Mouse (Mus musculus): ENCODE data around the gene Vps25. TPM values are rescaled to one million over a fixed set of nuclear protein-coding genes. Genes with fewer than 3 reads are reported as not detected.
A peak's percentile ranks its signal among the peaks of the same experiment; 100 is the strongest.

The Vps25 gene
- total and polyA plus RNA-seq, 2 experiments from 2014 or later: 71.7 to 138 TPM

DNA sequence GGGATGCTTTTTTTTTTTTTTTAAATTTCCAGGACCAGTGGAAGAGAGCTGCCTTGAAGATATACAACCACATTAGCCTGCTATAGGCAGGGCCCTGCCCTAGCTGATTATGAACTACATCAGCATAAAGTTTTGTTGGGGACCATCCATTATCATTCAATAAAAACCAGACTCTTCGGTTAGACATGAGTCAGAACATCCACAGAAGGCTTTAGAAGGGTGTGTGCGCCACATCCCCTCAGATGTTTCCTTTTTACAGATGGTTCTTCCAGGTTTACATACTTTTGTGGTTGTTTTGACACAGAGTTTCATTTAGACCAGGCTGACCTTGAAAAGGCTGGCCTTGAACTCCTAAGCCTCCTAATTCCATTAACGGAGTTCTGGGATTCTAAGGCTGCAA lies 29.2 kb upstream of the Vps25 start:
- Histone ChIP-seq H3K4me3 (ENCODE audit: low read depth, low read length) (no peak overlapping the region), H3K4me2 (ENCODE audit: low read depth) (no peak overlapping the region), H3K9ac (no peak overlapping the region), H3K27ac (ENCODE audit: low read depth, low read length) (no peak overlapping the region), H3K36me3 (ENCODE audit: insufficient read depth) (no peaks in the 10 kb centered on the region), H3K4me1 (ENCODE audit: insufficient read depth) (no peaks in the 10 kb centered on the region), H3K9me3 (ENCODE audit: low read length) (no peaks in the 10 kb centered on the region), H3K27me3 (ENCODE audit: insufficient read depth, low read length) (no peaks in the 10 kb centered on the region)
- ATAC-seq (no peak), DNase-seq (no peak)
- no peak for TF ChIP-seq CTCF (IDR thresholded peaks at IDR 0.05; ENCODE audit: low read depth)
- WGBS: 96% methylated on average over 3 of the region's 3 CpGs

DNA sequence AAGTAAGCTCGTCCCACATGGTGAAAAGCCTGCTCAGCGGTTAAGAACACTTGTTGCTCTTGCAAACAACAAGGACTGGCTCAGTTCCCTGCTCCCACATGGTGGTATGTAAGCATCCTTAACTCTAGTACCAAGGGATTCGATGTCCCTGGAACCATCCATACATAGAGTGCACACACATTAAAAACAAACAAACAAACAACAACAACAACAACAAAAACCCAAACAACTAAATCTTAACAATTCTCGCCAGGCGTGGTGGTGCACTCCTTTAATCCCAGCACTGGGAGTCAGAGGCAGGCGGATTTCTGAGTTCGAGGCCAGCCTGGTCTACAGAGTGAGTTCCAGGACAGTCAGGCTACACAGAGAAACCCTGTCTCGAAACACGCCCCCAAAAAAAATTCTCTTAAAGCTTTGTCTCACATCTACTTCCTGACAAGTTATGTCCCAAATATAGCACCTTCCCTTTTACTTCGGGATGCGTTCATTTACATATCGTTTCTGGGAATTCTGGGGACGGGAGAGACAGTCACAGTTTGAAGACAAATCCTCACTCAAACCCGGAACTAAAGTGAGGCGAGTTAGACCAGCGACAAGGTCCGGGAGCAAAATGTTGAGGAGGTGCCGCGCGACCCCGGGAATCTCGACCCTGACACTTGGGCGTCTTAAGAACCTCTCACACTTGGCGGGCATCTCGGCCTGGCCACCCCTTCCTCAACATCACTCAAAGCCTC lies 28.0 kb upstream of the Vps25 start:
- TF ChIP-seq CTCF (IDR thresholded peaks at IDR 0.05; ENCODE audit: low read depth): no peak
- Histone ChIP-seq H3K9ac (peak overlapping the region; percentile 73), H3K4me3 (ENCODE audit: low read depth, low read length) (peak overlapping the region; percentile 85), H3K36me3 (ENCODE audit: insufficient read depth) (no peaks in the 10 kb centered on the region), H3K9me3 (ENCODE audit: low read length) (no peaks in the 10 kb centered on the region), H3K27me3 (ENCODE audit: insufficient read depth, low read length) (no peaks in the 10 kb centered on the region), H3K4me2 (ENCODE audit: low read depth) (peak overlapping the region; percentile 91), H3K27ac (ENCODE audit: low read depth, low read length) (0 out of 2 replicates have a peak overlapping the region, but pooled peaks have one; percentile 21), H3K4me1 (ENCODE audit: insufficient read depth) (0 out of 2 replicates have a peak, but pooled peaks cover 3% of the 10 kb centered on the region)
- no peak for ATAC-seq
- DNase-seq: peak; percentile 4
- 17% methylated on average over 25 of the region's 25 CpGs for WGBS

DNA sequence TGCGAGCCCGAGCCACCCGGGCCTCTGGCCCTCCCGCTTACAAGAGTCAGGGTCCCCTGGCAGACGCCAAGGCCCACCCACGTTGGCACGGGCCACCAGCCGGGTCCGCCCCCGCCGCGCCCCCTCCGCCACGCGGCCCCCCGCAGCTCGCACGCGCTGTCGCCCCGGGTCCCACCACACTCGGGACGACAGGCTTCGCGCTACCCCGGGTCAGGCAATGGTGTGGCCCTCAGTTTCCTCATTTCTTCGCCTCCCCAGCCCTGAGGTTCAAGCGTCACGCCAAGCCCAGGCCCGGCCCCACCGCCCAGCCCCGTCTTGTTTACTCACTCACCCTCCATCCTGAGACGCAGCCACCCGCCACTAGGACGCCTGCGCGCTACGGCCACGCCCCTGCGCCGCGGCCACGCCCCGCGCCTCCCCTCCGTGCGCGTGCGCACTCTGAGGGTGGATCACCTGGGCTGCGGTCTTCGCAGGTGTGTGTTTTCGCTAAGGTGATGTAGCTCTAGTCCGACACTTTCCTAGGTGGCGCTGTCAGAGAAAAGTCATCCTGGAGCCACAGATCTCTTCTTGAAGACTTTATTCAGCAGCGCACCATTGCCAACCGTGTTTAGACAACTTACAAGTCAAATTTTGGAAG lies 27.3 kb upstream of the Vps25 start, which contains the start of gene Ezh1:
Gene Ezh1 (minus strand): TSS at position 399 of the 637 bp plus-strand sequence.
- 2% methylated on average over 52 of the region's 56 CpGs for WGBS
- Histone ChIP-seq H3K4me3 (ENCODE audit: low read depth, low read length) (peak within 1 kb of the TSS; percentile 85), H3K27ac (ENCODE audit: low read depth, low read length) (peak within 1 kb of the TSS; percentile 21; the same call in 1 of the 2 replicates), H3K9ac (peak within 1 kb of the TSS; percentile 73), H3K9me3 (ENCODE audit: low read length) (no peaks in the 10 kb centered on the region), H3K27me3 (ENCODE audit: insufficient read depth, low read length) (no peaks in the 10 kb centered on the region), H3K4me2 (ENCODE audit: low read depth) (peak within 1 kb of the TSS; percentile 91), H3K36me3 (ENCODE audit: insufficient read depth) (no peaks in the 10 kb centered on the region), H3K4me1 (ENCODE audit: insufficient read depth) (0 out of 2 replicates have a peak, but pooled peaks cover 6% of the 10 kb centered on the region)
- peak; percentile 96 for ATAC-seq
- TF ChIP-seq CTCF (IDR thresholded peaks at IDR 0.05; ENCODE audit: low read depth): peak; percentile 65
- DNase-seq: peak; percentile 91

DNA sequence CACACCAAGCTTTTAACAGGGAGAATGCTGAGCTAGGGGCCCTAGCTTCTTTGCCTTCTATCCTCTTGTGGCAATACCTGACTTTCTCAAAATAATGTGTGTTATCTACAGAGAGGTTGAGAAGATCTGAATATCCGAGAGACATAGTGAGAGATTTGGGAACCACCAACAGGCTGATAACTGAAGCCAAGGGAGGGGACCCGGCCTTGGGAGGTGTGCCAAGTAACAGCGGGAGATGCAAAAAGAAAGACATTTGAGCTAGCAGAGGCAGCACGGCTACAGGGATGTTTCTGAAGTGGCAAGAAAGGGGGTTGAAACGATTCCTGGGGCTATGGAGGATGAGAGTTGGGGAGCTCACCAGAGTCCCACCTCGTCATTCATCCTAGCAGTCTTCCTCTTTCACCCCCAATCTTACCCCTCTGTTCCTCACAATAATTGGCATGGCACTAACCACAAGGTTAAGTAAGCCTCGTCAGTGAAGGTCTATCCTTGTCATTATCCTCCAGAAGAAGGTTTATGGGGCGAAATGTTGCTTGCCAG lies 24.1 kb upstream of the Vps25 start:
- ATAC-seq (no peak), DNase-seq (no peak)
- H3K36me3 ChIP-seq (ENCODE audit: insufficient read depth): no peaks in the 10 kb centered on the region
- H3K27ac ChIP-seq (ENCODE audit: low read depth, low read length): peak overlapping the region; percentile 59
- TF ChIP-seq CTCF (IDR thresholded peaks at IDR 0.05; ENCODE audit: low read depth): no peak
- no peaks in the 10 kb centered on the region for H3K9me3 ChIP-seq (ENCODE audit: low read length)
- WGBS: 23% methylated on average over 8 of the region's 8 CpGs
- no peak overlapping the region for H3K9ac ChIP-seq
- no peak overlapping the region for H3K4me2 ChIP-seq (ENCODE audit: low read depth)
- H3K4me1 ChIP-seq (ENCODE audit: insufficient read depth): 0 out of 2 replicates have a peak, but pooled peaks cover 8% of the 10 kb centered on the region
- no peaks in the 10 kb centered on the region for H3K27me3 ChIP-seq (ENCODE audit: insufficient read depth, low read length)
- no peak overlapping the region for H3K4me3 ChIP-seq (ENCODE audit: low read depth, low read length)

DNA sequence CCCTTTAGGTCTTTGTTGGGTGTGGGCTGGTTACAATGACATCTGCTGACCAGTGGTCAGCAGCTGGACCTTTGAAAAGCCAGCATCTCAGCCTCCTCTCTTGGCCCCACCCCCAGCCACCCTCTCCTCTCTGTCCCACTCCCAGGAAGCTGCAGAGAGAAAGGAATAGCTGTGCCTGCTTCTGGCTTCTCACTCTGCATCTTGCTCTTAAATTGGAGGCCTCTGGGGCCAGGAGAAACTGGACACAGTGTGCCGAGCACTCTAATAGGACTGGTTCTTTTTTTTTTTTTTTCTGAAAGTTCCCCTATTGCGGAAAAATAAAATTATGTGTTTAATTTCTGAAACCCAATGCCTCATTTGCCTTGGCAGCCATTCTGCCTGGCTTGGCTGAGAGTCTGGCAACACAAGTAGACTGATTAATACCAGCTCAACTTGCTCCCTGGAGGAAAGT lies 23.4 kb upstream of the Vps25 start:
- ATAC-seq (no peak), DNase-seq (peak; percentile 17)
- Histone ChIP-seq H3K27ac (ENCODE audit: low read depth, low read length) (peak overlapping the region; percentile 59), H3K9ac (no peak overlapping the region), H3K27me3 (ENCODE audit: insufficient read depth, low read length) (no peaks in the 10 kb centered on the region), H3K9me3 (ENCODE audit: low read length) (no peaks in the 10 kb centered on the region), H3K36me3 (ENCODE audit: insufficient read depth) (no peaks in the 10 kb centered on the region), H3K4me2 (ENCODE audit: low read depth) (no peak overlapping the region), H3K4me1 (ENCODE audit: insufficient read depth) (0 out of 2 replicates have a peak, but pooled peaks cover 8% of the 10 kb centered on the region), H3K4me3 (ENCODE audit: low read depth, low read length) (no peak overlapping the region)
- 16% methylated on average over 2 of the region's 2 CpGs for WGBS
- no peak for TF ChIP-seq CTCF (IDR thresholded peaks at IDR 0.05; ENCODE audit: low read depth)

DNA sequence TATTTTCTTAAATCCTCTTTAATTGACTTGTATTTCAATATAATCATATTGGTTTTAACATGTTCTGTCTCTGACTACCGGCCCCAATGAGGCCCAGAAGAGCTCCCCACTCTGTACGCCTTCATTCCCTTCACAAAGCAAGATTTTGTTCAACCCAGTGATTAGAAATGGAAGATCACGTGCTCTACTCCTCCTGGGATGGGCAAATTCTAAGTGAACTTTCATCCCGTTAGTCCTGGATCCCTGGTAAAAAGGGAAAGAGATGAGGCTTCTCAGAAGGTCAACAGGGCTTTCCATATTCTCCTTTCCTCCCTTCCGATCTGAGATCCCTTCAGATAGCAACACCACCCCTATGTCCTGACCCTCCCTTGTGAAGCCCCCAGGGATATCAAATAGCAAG lies 23.0 kb upstream of the Vps25 start:
- H3K27me3 ChIP-seq (ENCODE audit: insufficient read depth, low read length): no peaks in the 10 kb centered on the region
- peak overlapping the region; percentile 47; the same call in 1 of the 2 replicates for H3K27ac ChIP-seq (ENCODE audit: low read depth, low read length)
- no peak overlapping the region for H3K9ac ChIP-seq
- no peak for DNase-seq
- no peak overlapping the region for H3K4me2 ChIP-seq (ENCODE audit: low read depth)
- no peaks in the 10 kb centered on the region for H3K36me3 ChIP-seq (ENCODE audit: insufficient read depth)
- no peak for ATAC-seq
- no peak for TF ChIP-seq CTCF (IDR thresholded peaks at IDR 0.05; ENCODE audit: low read depth)
- H3K4me3 ChIP-seq (ENCODE audit: low read depth, low read length): no peak overlapping the region
- 0 out of 2 replicates have a peak, but pooled peaks cover 8% of the 10 kb centered on the region for H3K4me1 ChIP-seq (ENCODE audit: insufficient read depth)
- H3K9me3 ChIP-seq (ENCODE audit: low read length): no peaks in the 10 kb centered on the region
- WGBS: 11% methylated on average over 5 of the region's 5 CpGs

Data from forebrain, postnatal 0 days (tissue).